Mouse (Mus musculus): ENCODE data around the gene Dhx9. TPM values are rescaled to one million over a fixed set of nuclear protein-coding genes. Genes with fewer than 3 reads are reported as not detected.
"Not testable (repeated sequence)": the region's sequence is repeated elsewhere in the genome, so short reads cannot be mapped to it uniquely, and the experiment has no call there.

Dhx9 gene
- polyA plus RNA-seq, 2 experiments, result 9.8 to 52.5 TPM

DNA sequence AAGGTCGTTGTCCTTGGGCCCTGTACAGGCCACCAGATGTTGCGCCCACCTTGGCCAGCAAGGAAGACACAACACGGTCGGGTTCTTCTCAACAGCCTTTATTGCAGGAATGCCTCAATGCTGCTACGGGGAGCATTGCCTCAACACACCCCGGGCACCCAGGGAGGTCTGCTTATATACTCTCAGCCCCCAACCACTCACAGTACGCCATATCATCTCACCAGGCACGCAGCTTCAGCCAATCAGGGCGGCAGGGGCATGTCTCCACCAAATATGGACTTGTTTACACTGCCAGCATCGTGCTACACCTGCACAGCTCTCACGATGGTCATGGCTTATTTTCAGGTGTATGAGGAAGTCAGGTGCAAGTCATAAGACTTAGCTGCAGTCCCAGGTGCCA, 79.8 kb downstream of the Dhx9 start:
- WGBS (ENCODE audit: insufficient replicate concordance), result 70% methylated on average over 11 of the region's 11 CpGs
- not testable (repeated sequence) for H3K9me3 ChIP-seq (ENCODE audit: control insufficient read depth, low read length); H3K4me1 ChIP-seq (replicated peaks; ENCODE audit: control insufficient read depth in 2 of 2, insufficient read depth in 2 of 2, low read length in 1 of 2); H3K27ac ChIP-seq; DNase-seq (ENCODE audit: low read depth in 3 of 3, low spot score in 3 of 3); ATAC-seq (ENCODE audit: insufficient read depth); H3K4me2 ChIP-seq (ENCODE audit: low read depth); H3K27me3 ChIP-seq (ENCODE audit: control insufficient read depth, insufficient read depth, low read length); H3K36me3 ChIP-seq (replicated peaks; ENCODE audit: control insufficient read depth, insufficient read depth, low read depth); H3K9ac ChIP-seq (replicated peaks); H3K4me3 ChIP-seq (ENCODE audit: insufficient read depth in 1 of 2, low read depth in 2 of 2, low read length in 2 of 2)

Other genes starting within 250 kb of the Dhx9 start
- 10.0 and 10.8 TPM in 2 replicates for gene Lamc1, start 154.9 kb downstream of the Dhx9 start, polyA plus RNA-seq (2012; rRNA removed)
- 7.5 and 8.0 TPM in 2 replicates for gene Lamc1, start 154.9 kb downstream of the Dhx9 start, polyA plus RNA-seq (2014; fragmentation: Nextera tagmentation; extraction: Ambion mirVana)
- 0.22 and 0.27 TPM in 2 replicates for gene Shcbp1l, start 62.5 kb downstream of the Dhx9 start, polyA plus RNA-seq (2012; rRNA removed)
- gene Shcbp1l, start 62.5 kb downstream of the Dhx9 start, polyA plus RNA-seq (2014; fragmentation: Nextera tagmentation; extraction: Ambion mirVana), result 0.28 and 0.32 TPM in 2 replicates
- 2.2 and 3.1 TPM in 2 replicates for gene Npl, start 62.4 kb upstream of the Dhx9 start, polyA plus RNA-seq (2012; rRNA removed)
- 7.3 and 8.4 TPM in 2 replicates for gene Npl, start 62.4 kb upstream of the Dhx9 start, polyA plus RNA-seq (2014; fragmentation: Nextera tagmentation; extraction: Ambion mirVana)
- 0.01 and 0.02 TPM in 2 replicates for gene Rgs8, start 165.4 kb upstream of the Dhx9 start, polyA plus RNA-seq (2012; rRNA removed)
- gene Rgs8, start 165.4 kb upstream of the Dhx9 start, polyA plus RNA-seq (2014; fragmentation: Nextera tagmentation; extraction: Ambion mirVana), result not detected in 2 replicates

Measured in liver, embryonic 14.5 days (tissue).